Mouse (Mus musculus): ENCODE data around the gene Hhipl1. TPM values are rescaled to one million over a fixed set of nuclear protein-coding genes. Genes with fewer than 3 reads are reported as not detected.

The Hhipl1 gene
- total RNA-seq, 1 experiment from 2014 or later, result not detected

- no peak for ATAC-seq (ENCODE audit: extremely low read depth, insufficient number of reproducible peaks, low FRiP score, poor library complexity, severe bottlenecking)
Measured at GRCm38 (mm10) chr12:108309116-108309794, 3.2 kb downstream of the Hhipl1 start.

- ATAC-seq (ENCODE audit: extremely low read depth, insufficient number of reproducible peaks, low FRiP score, poor library complexity, severe bottlenecking), result no peak
Measured at GRCm38 (mm10) chr12:108310041-108310440, 4.0 kb downstream of the Hhipl1 start.

- no peak for ATAC-seq (ENCODE audit: extremely low read depth, insufficient number of reproducible peaks, low FRiP score, poor library complexity, severe bottlenecking)
Measured at GRCm38 (mm10) chr12:108310456-108311027, 4.5 kb downstream of the Hhipl1 start.

- ATAC-seq (ENCODE audit: extremely low read depth, insufficient number of reproducible peaks, low FRiP score, poor library complexity, severe bottlenecking), result no peak
Measured at GRCm38 (mm10) chr12:108311741-108312290, 5.7 kb downstream of the Hhipl1 start.

GRCm38 (mm10) chr12:108312432-108312851, 6.4 kb downstream of the Hhipl1 start:
- no peak for ATAC-seq (ENCODE audit: extremely low read depth, insufficient number of reproducible peaks, low FRiP score, poor library complexity, severe bottlenecking)

GRCm38 (mm10) chr12:108313244-108313772, 7.2 kb downstream of the Hhipl1 start:
- no peak for ATAC-seq (ENCODE audit: extremely low read depth, insufficient number of reproducible peaks, low FRiP score, poor library complexity, severe bottlenecking)

- ATAC-seq (ENCODE audit: extremely low read depth, insufficient number of reproducible peaks, low FRiP score, poor library complexity, severe bottlenecking), result no peak
Measured at GRCm38 (mm10) chr12:108315818-108316217, 9.7 kb downstream of the Hhipl1 start.

GRCm38 (mm10) chr12:108316655-108317054, 10.6 kb downstream of the Hhipl1 start:
- no peak for ATAC-seq (ENCODE audit: extremely low read depth, insufficient number of reproducible peaks, low FRiP score, poor library complexity, severe bottlenecking)

- no peak for ATAC-seq (ENCODE audit: extremely low read depth, insufficient number of reproducible peaks, low FRiP score, poor library complexity, severe bottlenecking)
Measured at GRCm38 (mm10) chr12:108317201-108317738, 11.2 kb downstream of the Hhipl1 start.

GRCm38 (mm10) chr12:108317826-108318430, 11.9 kb downstream of the Hhipl1 start:
- no peak for ATAC-seq (ENCODE audit: extremely low read depth, insufficient number of reproducible peaks, low FRiP score, poor library complexity, severe bottlenecking)

- ATAC-seq (ENCODE audit: extremely low read depth, insufficient number of reproducible peaks, low FRiP score, poor library complexity, severe bottlenecking), result no peak
Measured at GRCm38 (mm10) chr12:108318499-108318898, 12.4 kb downstream of the Hhipl1 start.

GRCm38 (mm10) chr12:108320096-108320495, 14.0 kb downstream of the Hhipl1 start:
- no peak for ATAC-seq (ENCODE audit: extremely low read depth, insufficient number of reproducible peaks, low FRiP score, poor library complexity, severe bottlenecking)

GRCm38 (mm10) chr12:108326401-108326800, 20.3 kb downstream of the Hhipl1 start:
- no peak for ATAC-seq (ENCODE audit: extremely low read depth, insufficient number of reproducible peaks, low FRiP score, poor library complexity, severe bottlenecking)

GRCm38 (mm10) chr12:108327889-108328491, 21.9 kb downstream of the Hhipl1 start:
- ATAC-seq (ENCODE audit: extremely low read depth, insufficient number of reproducible peaks, low FRiP score, poor library complexity, severe bottlenecking), result no peak

- no peak for ATAC-seq (ENCODE audit: extremely low read depth, insufficient number of reproducible peaks, low FRiP score, poor library complexity, severe bottlenecking)
Measured at GRCm38 (mm10) chr12:108333056-108333455, 27.0 kb downstream of the Hhipl1 start.

GRCm38 (mm10) chr12:108333481-108333882, 27.4 kb downstream of the Hhipl1 start:
- no peak for ATAC-seq (ENCODE audit: extremely low read depth, insufficient number of reproducible peaks, low FRiP score, poor library complexity, severe bottlenecking)

- peak; percentile 66 for ATAC-seq (ENCODE audit: extremely low read depth, insufficient number of reproducible peaks, low FRiP score, poor library complexity, severe bottlenecking)
Measured at GRCm38 (mm10) chr12:108333895-108334445, 27.9 kb downstream of the Hhipl1 start, which contains the start of gene Cyp46a1. TSS of gene Cyp46a1 (plus strand) at chr12:108334381.

- ATAC-seq (ENCODE audit: extremely low read depth, insufficient number of reproducible peaks, low FRiP score, poor library complexity, severe bottlenecking), result no peak
Measured at GRCm38 (mm10) chr12:108334529-108334928, 28.5 kb downstream of the Hhipl1 start.
